Mouse (Mus musculus): ENCODE measurements at regions not wholly inside any gene's neighbourhood (a gene's known extent, or its start where the extent isn't known, plus 50 kb on each side); places are given as distances from the start of the nearest gene placed in this dataset.
A peak's percentile ranks its signal among the peaks of the same experiment; 100 is the strongest.

DNA sequence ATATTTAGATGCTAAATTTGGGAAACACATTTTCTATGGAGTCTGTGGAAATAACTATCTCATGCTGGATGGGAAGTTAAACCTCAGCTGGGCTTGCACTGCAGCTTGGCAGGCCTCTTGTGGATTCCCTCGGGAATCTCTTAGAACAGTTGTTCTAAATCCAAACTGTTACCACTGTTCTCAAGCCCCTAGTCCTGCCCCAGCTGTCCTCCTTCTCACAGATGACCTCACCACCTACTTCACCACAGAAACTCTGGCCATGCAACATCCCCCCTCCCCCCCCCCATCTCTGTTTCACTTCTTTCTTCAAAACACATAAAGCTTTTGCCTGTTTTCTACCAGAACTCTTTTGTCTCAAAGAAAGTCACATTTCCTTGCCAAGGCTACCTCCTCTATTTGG is 136.6 kb upstream of the Wdr44 start:
- no peak overlapping the region for H3K27ac ChIP-seq (ENCODE audit: low read depth, low read length)
- H3K36me3 ChIP-seq (ENCODE audit: control insufficient read depth, insufficient read depth, low read length) = no peaks in the 10 kb centered on the region
- WGBS = 53% methylated on average over 1 of the region's 1 CpGs
- H3K9ac ChIP-seq (ENCODE audit: low read length) = no peak overlapping the region
- H3K27me3 ChIP-seq (replicated peaks; ENCODE audit: control insufficient read depth, insufficient read depth, low read length) = no peaks in the 10 kb centered on the region
- H3K9me3 ChIP-seq (replicated peaks; ENCODE audit: control insufficient read depth, low read length) = no peaks in the 10 kb centered on the region
- H3K4me2 ChIP-seq (ENCODE audit: low read length) = no peak overlapping the region
- no peak overlapping the region for H3K4me3 ChIP-seq (ENCODE audit: low read depth, low read length)
- DNase-seq (ENCODE audit: low spot score) (peak; percentile 0), ATAC-seq (no peak)
- no peaks in the 10 kb centered on the region for H3K4me1 ChIP-seq (ENCODE audit: control insufficient read depth, insufficient read depth, low read length)

DNA sequence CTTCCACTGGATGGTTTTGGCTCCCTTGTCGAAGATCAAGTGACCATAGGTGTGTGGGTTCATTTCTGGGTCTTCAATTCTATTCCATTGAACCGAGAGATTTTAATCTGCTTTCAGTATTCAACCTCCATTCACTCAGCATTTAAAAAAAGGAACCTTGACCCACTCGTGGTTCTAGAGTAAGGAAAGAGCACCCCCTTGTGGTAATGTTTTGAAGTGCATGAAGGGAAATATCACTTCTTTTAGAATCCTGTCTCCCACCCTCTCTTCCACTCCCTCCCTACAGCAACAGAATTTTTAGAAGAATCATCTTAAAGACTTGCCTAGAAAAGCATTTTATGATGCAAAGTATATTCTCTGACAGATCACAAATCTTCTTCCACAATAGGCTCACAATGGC is 127.3 kb upstream of the Wdr44 start:
- no peak overlapping the region for H3K4me3 ChIP-seq (ENCODE audit: low read depth, low read length)
- H3K4me2 ChIP-seq (ENCODE audit: low read length) = no peak overlapping the region
- WGBS = 9% methylated on average over 3 of the region's 3 CpGs
- no peaks in the 10 kb centered on the region for H3K4me1 ChIP-seq (ENCODE audit: control insufficient read depth, insufficient read depth, low read length)
- DNase-seq (ENCODE audit: low spot score) = peak; percentile 56
- no peak overlapping the region for H3K27ac ChIP-seq (ENCODE audit: low read depth, low read length)
- no peaks in the 10 kb centered on the region for H3K27me3 ChIP-seq (replicated peaks; ENCODE audit: control insufficient read depth, insufficient read depth, low read length)
- no peak for ATAC-seq
- H3K9ac ChIP-seq (ENCODE audit: low read length) = no peak overlapping the region
- H3K9me3 ChIP-seq (replicated peaks; ENCODE audit: control insufficient read depth, low read length) = no peaks in the 10 kb centered on the region
- H3K36me3 ChIP-seq (ENCODE audit: control insufficient read depth, insufficient read depth, low read length) = no peaks in the 10 kb centered on the region
